Comparison of ENCODE assay signal across 33 mouse cellular contexts in the genomic region with DNA sequence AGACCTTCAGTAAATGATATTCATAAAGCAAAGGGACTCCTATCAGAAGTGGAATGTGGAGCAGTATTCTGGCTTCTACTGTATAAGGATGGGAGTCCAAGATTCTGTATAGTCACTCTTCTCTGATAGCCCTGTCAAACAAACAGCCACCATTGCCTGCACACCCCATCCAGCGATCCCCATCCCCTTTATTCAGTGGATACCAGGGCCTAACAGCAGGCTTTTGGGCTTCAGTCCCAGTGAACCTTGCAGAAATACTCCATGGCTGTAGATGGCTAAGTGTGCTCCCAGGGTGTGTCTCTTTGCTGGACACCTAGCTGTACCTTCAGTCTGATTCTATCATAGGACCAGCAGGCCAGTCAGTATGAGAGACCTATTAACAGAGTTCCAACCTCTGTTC. TPM values are rescaled to one million over a fixed set of nuclear protein-coding genes. Genes with fewer than 3 reads are reported as not detected.
DNase-seq lines count a peak whose midpoint lies in the region; ATAC-seq and TF ChIP-seq lines count a peak whose summit lies in the region.
"Had no signal": no experiment of that assay in that cellular context is flagged by ENCODE, and none has a peak within 500 bp of the region (broad histone marks: within the 10 kb centered on the region; RNA-seq: fewer than 3 reads in every experiment).

No protein-coding gene starts in this region.

- H3K27ac ChIP-seq in heart, embryonic 10.5 days: no peak overlapping the region
- no peak overlapping the region for H3K27ac ChIP-seq in heart, adult 2 months
- peak overlapping the region; percentile 71 for H3K27ac ChIP-seq in heart, embryonic 15.5 days
- no peak overlapping the region for H3K27ac ChIP-seq in forebrain, embryonic 15.5 days (replicated peaks)
- H3K27ac ChIP-seq: forebrain, embryonic 10.5 days; forebrain, embryonic 13.5 days; gastrocnemius, adult 2 months; hindbrain, embryonic 10.5 days; hindbrain, embryonic 13.5 days; intestine, embryonic 15.5 days had no signal

- no peaks in the 10 kb centered on the region for H3K36me3 ChIP-seq in heart, embryonic 10.5 days
- no peaks in the 10 kb centered on the region for H3K36me3 ChIP-seq in heart, adult 2 months (ENCODE audit: control insufficient read depth, insufficient read depth, low read length)
- H3K36me3 ChIP-seq in heart, embryonic 15.5 days: no peaks in the 10 kb centered on the region
- no peaks in the 10 kb centered on the region for H3K36me3 ChIP-seq in forebrain, embryonic 15.5 days
- H3K36me3 ChIP-seq: forebrain, embryonic 10.5 days; G1E; hindbrain, embryonic 10.5 days; hindbrain, embryonic 13.5 days; intestine, embryonic 15.5 days had no signal

- no peaks in the 10 kb centered on the region for H3K27me3 ChIP-seq in heart, embryonic 10.5 days (ENCODE audit: insufficient read depth, poor library complexity, severe bottlenecking)
- H3K27me3 ChIP-seq in heart, adult 2 months (ENCODE audit: control insufficient read depth, insufficient read depth, low read length): no peaks in the 10 kb centered on the region
- no peaks in the 10 kb centered on the region for H3K27me3 ChIP-seq in heart, embryonic 15.5 days
- H3K27me3 ChIP-seq in forebrain, embryonic 15.5 days: no peaks in the 10 kb centered on the region
- H3K27me3 ChIP-seq: CH12.LX; forebrain, embryonic 13.5 days; hindbrain, embryonic 13.5 days; intestine, embryonic 15.5 days; Patski had no signal

- H3K9me3 ChIP-seq in heart, embryonic 10.5 days: no peaks in the 10 kb centered on the region
- H3K9me3 ChIP-seq in heart, embryonic 15.5 days (replicated peaks): no peaks in the 10 kb centered on the region
- H3K9me3 ChIP-seq in forebrain, embryonic 15.5 days: no peaks in the 10 kb centered on the region
- H3K9me3 ChIP-seq: G1E; hindbrain, embryonic 13.5 days; intestine, embryonic 15.5 days had no signal

- H3K4me1 ChIP-seq in heart, embryonic 10.5 days: no peaks in the 10 kb centered on the region
- H3K4me1 ChIP-seq in heart, adult 2 months (ENCODE audit: control insufficient read depth, insufficient read depth, low read length): peaks cover 6% of the 10 kb centered on the region; the same call in 1 of the 2 replicates
- peaks cover 15% of the 10 kb centered on the region for H3K4me1 ChIP-seq in heart, embryonic 15.5 days (replicated peaks)
- no peaks in the 10 kb centered on the region for H3K4me1 ChIP-seq in forebrain, embryonic 15.5 days
- H3K4me1 ChIP-seq: forebrain, embryonic 10.5 days; forebrain, embryonic 13.5 days; hindbrain, embryonic 10.5 days; hindbrain, embryonic 13.5 days; intestine, embryonic 15.5 days had no signal

- ATAC-seq in heart, embryonic 15.5 days (replicated peaks; ENCODE audit: insufficient number of reproducible peaks, insufficient read depth, low FRiP score, low read depth): no peak
- ATAC-seq in forebrain, embryonic 15.5 days (replicated peaks): no peak
- ATAC-seq: forebrain, embryonic 13.5 days; forebrain, postnatal 0 days; hindbrain, embryonic 16.5 days; intestine, embryonic 15.5 days; Patski had no signal

- TF ChIP-seq EP300 in heart, adult 2 months (IDR thresholded peaks at IDR 0.05; ENCODE audit: insufficient read depth, low read depth, low read length): no peak

- no peak overlapping the region for H3K4me2 ChIP-seq in heart, embryonic 15.5 days
- no peak overlapping the region for H3K4me2 ChIP-seq in forebrain, embryonic 15.5 days (replicated peaks)
- H3K4me2 ChIP-seq: forebrain, embryonic 13.5 days; hindbrain, embryonic 13.5 days; intestine, embryonic 15.5 days had no signal

- no peaks in the 10 kb centered on the region for H3K79me2 ChIP-seq in heart, adult 2 months (replicated peaks; ENCODE audit: control insufficient read depth, insufficient read depth, low read length)

- no peak for TF ChIP-seq CTCF in heart, adult 2 months (IDR thresholded peaks at IDR 0.05)

- peak; percentile 64 for DNase-seq in heart, embryonic 10.5 days (ENCODE audit: low spot score)
- DNase-seq in heart, adult 2 months: no peak
- no peak for DNase-seq in heart, adult 9 months (ENCODE audit: low spot score in 2 of 2)
- DNase-seq in heart, postnatal 4 days: peak; percentile 3
- no peak for DNase-seq in heart, adult 18-20 months
- DNase-seq: adrenal gland, postnatal 10 days; adrenal gland, postnatal 36 days; B cell, adult 2 months; cerebellum, adult 18-20 months; cerebellum, adult 9-10 months; cerebellum, postnatal 14 days; forebrain, postnatal 0 days; gastrocnemius, adult 2 months; gastrocnemius, postnatal 14 days; heart, postnatal 14 days; kidney, adult 11 months; kidney, adult 8-10 months had no signal

- no peak overlapping the region for H3K9ac ChIP-seq in heart, adult 2 months (ENCODE audit: low read depth, low read length)
- no peak overlapping the region for H3K9ac ChIP-seq in heart, embryonic 15.5 days
- no peak overlapping the region for H3K9ac ChIP-seq in forebrain, embryonic 15.5 days (replicated peaks)
- H3K9ac ChIP-seq: forebrain, embryonic 13.5 days; forebrain, postnatal 0 days; hindbrain, embryonic 13.5 days; intestine, embryonic 15.5 days had no signal

- no peak for TF ChIP-seq POLR2A in heart, adult 2 months (IDR thresholded peaks at IDR 0.05; ENCODE audit: insufficient read depth, low read depth, low read length)

- intact Hi-C loops in heart, adult 2 months (cut with DNase I): loop anchor here (10.0 kb wide), 1 partner anchor 54 kb away; no protein-coding TSS in a partner anchor

- WGBS in heart, embryonic 10.5 days: 83% methylated on average over 1 of the region's 1 CpGs
- 88% methylated on average over 1 of the region's 1 CpGs for WGBS in heart, adult 2 months
- WGBS in heart, embryonic 15.5 days: 83% methylated on average over 1 of the region's 1 CpGs
- 85% methylated on average over 1 of the region's 1 CpGs for WGBS in forebrain, embryonic 15.5 days

- no peak overlapping the region for H3K4me3 ChIP-seq in heart, embryonic 10.5 days
- H3K4me3 ChIP-seq in heart, adult 2 months: no peak overlapping the region
- no peak overlapping the region for H3K4me3 ChIP-seq in heart, embryonic 15.5 days
- no peak overlapping the region for H3K4me3 ChIP-seq in forebrain, embryonic 15.5 days
- H3K4me3 ChIP-seq: forebrain, embryonic 10.5 days; forebrain, embryonic 13.5 days; gastrocnemius, adult 2 months; hindbrain, embryonic 10.5 days; hindbrain, embryonic 13.5 days; intestine, embryonic 15.5 days had no signal

RNA-seq across cellular contexts. Expression of a gene that starts 42.2 kb away (rescaled TPM):
- polyA plus RNA-seq in heart, embryonic 10.5 days (2016; fragmentation: Nextera tagmentation; extraction: Ambion mirVana): 10.1 TPM in 2 replicates
- 1 to 10 TPM; 8.6 TPM for total RNA-seq in heart, adult 2 months (2021)
- 3.4 and 6.4 TPM in 2 replicates for polyA plus RNA-seq in heart, adult 2 months (2012; rRNA removed)
- polyA plus RNA-seq in heart, embryonic 15.5 days (2015; fragmentation: Nextera tagmentation; extraction: Ambion mirVana): 9.6 TPM in 2 replicates
- 10 to 100 TPM; 18.3 to 21.5 TPM for total RNA-seq in heart, postnatal 4 days (2021)
- total RNA-seq in heart, adult 18-20 months (2021): 1 to 10 TPM; 6.9 to 7.2 TPM
- 19.8 and 19.9 TPM in 2 replicates for polyA plus RNA-seq in forebrain, embryonic 15.5 days (2015; fragmentation: Nextera tagmentation; extraction: Ambion mirVana)

RNA-seq across cellular contexts. Expression of a gene that starts 54.6 kb away (rescaled TPM):
- polyA plus RNA-seq in heart, embryonic 10.5 days (2016; fragmentation: Nextera tagmentation; extraction: Ambion mirVana): not detected in 2 replicates
- not detected for total RNA-seq in heart, adult 2 months (2021)
- not detected in 2 replicates for polyA plus RNA-seq in heart, adult 2 months (2012; rRNA removed)
- not detected in 2 replicates for polyA plus RNA-seq in heart, embryonic 15.5 days (2015; fragmentation: Nextera tagmentation; extraction: Ambion mirVana)
- total RNA-seq in heart, postnatal 4 days (2021): not detected
- not detected for total RNA-seq in heart, adult 18-20 months (2021)
- not detected in 2 replicates for polyA plus RNA-seq in forebrain, embryonic 15.5 days (2015; fragmentation: Nextera tagmentation; extraction: Ambion mirVana)
- total RNA-seq: adrenal gland, adult 18-20 months; adrenal gland, postnatal 10 days; adrenal gland, postnatal 36 days; CH12.LX; forebrain, postnatal 0 days; gastrocnemius, adult 2 months; gastrocnemius, postnatal 14 days; gastrocnemius, postnatal 4 days; heart, postnatal 14 days had no signal
- polyA plus RNA-seq: embryonic facial prominence, embryonic 11.5 days; embryonic facial prominence, embryonic 14.5 days; forebrain, embryonic 10.5 days; forebrain, embryonic 13.5 days; forebrain, postnatal 0 days; frontal cortex, adult 2 months; G1E; hindbrain, embryonic 10.5 days; hindbrain, embryonic 13.5 days; hindbrain, embryonic 16.5 days; intestine, embryonic 15.5 days; Patski had no signal

Comparison
In these comparisons a context has a peak if more than half of its experiments do, and no peak if none do; other contexts are left out.
1. DNase-seq: peak in heart, embryonic 10.5 days (single experiment) and heart, postnatal 4 days (single experiment); none in heart, adult 2 months (0 of 2), heart, adult 9 months (0 of 2) and heart, adult 18-20 months (0 of 2).